Mouse (Mus musculus) hindbrain, embryonic 13.5 days (tissue): ENCODE data around the gene Trrap. TPM values are rescaled to one million over a fixed set of nuclear protein-coding genes. Genes with fewer than 3 reads are reported as not detected.

Experiments used
- microRNA-seq: library from miRNA; unstranded; fragments of <30 nt; microRNA quantifications from one replicate; pipeline ENCODE4, GENCODE M21; 2016
- polyA plus RNA-seq: library from polyadenylated mRNA; unstranded; fragments of >200 nt; fragmentation: Nextera tagmentation; extraction: Ambion mirVana; gene quantifications from 2 replicates; pipeline ENCODE4 v1.2.1, GENCODE M21; 2015

Trrap gene
- polyA plus RNA-seq, 1 experiment from 2014 or later = 72.1 TPM

Small RNAs within 50 kb of the gene (microRNA-seq; reads per million reads assigned to microRNA genes)
- gene Mir7039 = not detected

Other genes starting within 250 kb of the Trrap start
- gene Nptx2, start 221.8 kb upstream of the Trrap start, polyA plus RNA-seq = 2.4 and 2.7 TPM in 2 replicates
- 196 and 224 TPM in 2 replicates for gene Tmem130, start 5.9 kb upstream of the Trrap start, polyA plus RNA-seq
- 28.2 and 28.4 TPM in 2 replicates for gene Smurf1, start 198.1 kb downstream of the Trrap start, polyA plus RNA-seq